Mouse (Mus musculus): Measurements from ENCODE around the gene Chsy1. TPM values are rescaled to one million over a fixed set of nuclear protein-coding genes. Genes with fewer than 3 reads are reported as not detected.

Gene Chsy1
- polyA plus RNA-seq, 1 experiment from 2014 or later, result 29.3 TPM

DNA sequence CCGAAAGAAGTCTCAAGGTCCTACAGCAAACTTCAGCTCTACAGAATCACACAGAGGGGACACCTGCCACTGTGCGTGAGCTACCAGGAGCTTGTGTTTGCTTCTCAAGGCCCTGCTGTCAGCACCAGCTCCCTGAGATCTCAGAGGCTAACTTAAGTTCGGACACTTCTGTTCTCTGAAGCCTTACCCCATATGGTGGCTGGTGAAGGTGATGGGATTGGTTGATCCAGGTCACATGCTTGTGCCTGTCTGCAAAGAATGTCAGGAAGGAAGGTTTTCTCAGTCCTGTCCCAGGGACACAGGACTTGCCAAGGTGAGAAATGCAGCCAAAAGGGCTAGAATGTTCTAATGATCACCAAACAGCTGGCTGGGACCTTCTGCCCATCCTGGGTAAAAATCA, 91.1 kb downstream of the Chsy1 start:
- peaks cover 4% of the 10 kb centered on the region; the same call in 1 of the 2 replicates for H3K4me1 ChIP-seq (ENCODE audit: control insufficient read depth, insufficient read depth, low read length)
- H3K27ac ChIP-seq (ENCODE audit: low read length), result no peak overlapping the region
- no peaks in the 10 kb centered on the region for H3K36me3 ChIP-seq (ENCODE audit: control insufficient read depth, insufficient read depth, low read length)
- no peaks in the 10 kb centered on the region; the same call in 1 of the 2 replicates for H3K9me3 ChIP-seq (ENCODE audit: control insufficient read depth, low read depth, low read length)
- WGBS, result 78% methylated on average over 3 of the region's 3 CpGs
- no peak overlapping the region for H3K4me3 ChIP-seq (ENCODE audit: low read depth, low read length)
- no peaks in the 10 kb centered on the region for H3K27me3 ChIP-seq (ENCODE audit: control insufficient read depth, insufficient read depth, low read length)
- H3K4me2 ChIP-seq (replicated peaks; ENCODE audit: low read depth, low read length), result no peak overlapping the region
- no peak overlapping the region for H3K9ac ChIP-seq (replicated peaks; ENCODE audit: low read depth, low read length)
- ATAC-seq (ENCODE audit: insufficient number of reproducible peaks, insufficient read depth, low FRiP score, low read depth), result no peak

DNA sequence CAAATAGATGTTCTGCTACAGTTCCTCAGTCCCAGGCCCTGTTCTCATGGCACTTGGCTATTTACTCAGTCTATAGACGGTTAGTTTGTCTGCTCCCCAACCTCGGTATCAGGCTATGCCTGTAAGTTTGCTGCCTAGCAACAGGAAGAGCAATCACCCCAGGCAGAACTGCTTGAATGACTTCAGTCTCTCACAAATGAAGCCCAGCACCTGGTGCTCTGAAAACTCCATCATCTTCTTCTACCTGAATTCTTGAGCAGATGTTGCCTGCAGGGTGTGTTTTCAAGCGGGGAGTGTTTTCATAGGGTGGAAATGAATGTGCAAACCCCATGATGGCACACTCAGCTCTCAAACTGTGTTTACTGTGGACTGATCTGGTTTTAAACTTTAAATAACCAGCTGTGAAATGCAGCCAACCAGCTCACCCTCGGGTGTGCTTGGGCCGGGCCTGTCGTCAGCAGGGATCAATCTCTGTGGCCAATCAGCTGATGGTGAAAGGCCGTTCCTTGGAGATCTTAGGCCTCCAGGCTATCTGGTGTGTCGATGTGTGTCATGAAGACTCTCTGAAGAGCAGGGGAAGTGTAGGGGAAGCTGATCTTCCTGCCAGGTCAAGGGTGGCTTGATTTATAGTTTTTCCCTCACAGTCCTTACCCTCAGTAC, 91.6 kb downstream of the Chsy1 start:
- H3K27ac ChIP-seq (ENCODE audit: low read length), result no peak overlapping the region
- 0 out of 2 replicates have a peak, but pooled peaks have one; percentile 21 for ATAC-seq (ENCODE audit: insufficient number of reproducible peaks, insufficient read depth, low FRiP score, low read depth)
- H3K4me3 ChIP-seq (ENCODE audit: low read depth, low read length), result no peak overlapping the region
- no peak overlapping the region for H3K4me2 ChIP-seq (replicated peaks; ENCODE audit: low read depth, low read length)
- H3K9ac ChIP-seq (replicated peaks; ENCODE audit: low read depth, low read length), result no peak overlapping the region
- H3K9me3 ChIP-seq (ENCODE audit: control insufficient read depth, low read depth, low read length), result no peaks in the 10 kb centered on the region; the same call in 1 of the 2 replicates
- peaks cover 4% of the 10 kb centered on the region; the same call in 1 of the 2 replicates for H3K4me1 ChIP-seq (ENCODE audit: control insufficient read depth, insufficient read depth, low read length)
- H3K36me3 ChIP-seq (ENCODE audit: control insufficient read depth, insufficient read depth, low read length), result no peaks in the 10 kb centered on the region
- no peaks in the 10 kb centered on the region for H3K27me3 ChIP-seq (ENCODE audit: control insufficient read depth, insufficient read depth, low read length)
- 36% methylated on average over 8 of the region's 8 CpGs for WGBS

DNA sequence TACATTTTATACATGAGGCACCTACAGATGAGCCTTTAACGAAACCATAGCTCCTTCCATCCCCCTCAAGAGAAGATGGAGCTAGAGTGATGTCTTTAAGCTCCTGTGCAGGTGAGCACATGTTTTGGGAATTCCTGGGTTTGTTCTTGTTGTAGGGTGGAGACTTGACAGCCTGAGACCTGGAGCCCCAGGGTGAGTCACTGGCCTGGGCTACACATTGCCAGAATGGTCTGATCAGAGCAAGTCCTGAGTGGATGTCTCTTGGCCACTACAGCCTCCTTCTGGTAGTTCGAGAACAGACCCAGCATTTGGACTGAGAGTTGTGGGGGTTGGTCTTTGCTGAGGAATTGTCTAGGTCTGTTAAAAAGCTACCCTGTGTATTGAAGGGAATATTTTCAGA, 92.3 kb downstream of the Chsy1 start:
- no peak for ATAC-seq (ENCODE audit: insufficient number of reproducible peaks, insufficient read depth, low FRiP score, low read depth)
- Histone ChIP-seq H3K4me1 (ENCODE audit: control insufficient read depth, insufficient read depth, low read length) (peaks cover 4% of the 10 kb centered on the region; the same call in 1 of the 2 replicates), H3K4me3 (ENCODE audit: low read depth, low read length) (no peak overlapping the region), H3K4me2 (replicated peaks; ENCODE audit: low read depth, low read length) (no peak overlapping the region), H3K27ac (ENCODE audit: low read length) (no peak overlapping the region), H3K36me3 (ENCODE audit: control insufficient read depth, insufficient read depth, low read length) (no peaks in the 10 kb centered on the region), H3K9ac (replicated peaks; ENCODE audit: low read depth, low read length) (no peak overlapping the region), H3K27me3 (ENCODE audit: control insufficient read depth, insufficient read depth, low read length) (no peaks in the 10 kb centered on the region), H3K9me3 (ENCODE audit: control insufficient read depth, low read depth, low read length) (no peaks in the 10 kb centered on the region; the same call in 1 of the 2 replicates)
- 85% methylated on average over 2 of the region's 2 CpGs for WGBS

DNA sequence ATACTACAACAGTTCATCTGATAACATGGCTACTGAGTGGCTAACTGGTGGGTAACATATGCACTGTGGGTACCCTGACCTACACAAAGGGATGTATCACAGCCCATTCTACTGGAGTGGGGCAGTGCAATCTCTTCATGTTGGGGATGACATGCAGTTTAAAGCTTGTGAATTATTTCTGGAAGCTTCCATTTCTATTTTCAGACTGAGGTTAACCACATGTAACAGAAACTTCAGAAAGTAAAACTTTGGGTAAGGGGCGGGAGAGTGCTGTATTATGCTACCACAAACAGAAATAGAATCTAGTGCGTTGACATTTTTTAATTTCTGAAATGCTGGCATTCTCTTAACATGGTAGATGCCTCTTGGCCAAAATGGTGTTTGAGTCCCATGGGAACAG, 100.6 kb downstream of the Chsy1 start:
- no peak for ATAC-seq (ENCODE audit: insufficient number of reproducible peaks, insufficient read depth, low FRiP score, low read depth)
- H3K36me3 ChIP-seq (ENCODE audit: control insufficient read depth, insufficient read depth, low read length), result no peaks in the 10 kb centered on the region
- no peak overlapping the region for H3K4me2 ChIP-seq (replicated peaks; ENCODE audit: low read depth, low read length)
- peaks cover 5% of the 10 kb centered on the region; the same call in 1 of the 2 replicates for H3K9me3 ChIP-seq (ENCODE audit: control insufficient read depth, low read depth, low read length)
- H3K27me3 ChIP-seq (ENCODE audit: control insufficient read depth, insufficient read depth, low read length), result no peaks in the 10 kb centered on the region
- 83% methylated on average over 2 of the region's 2 CpGs for WGBS
- H3K27ac ChIP-seq (ENCODE audit: low read length), result no peak overlapping the region
- no peak overlapping the region for H3K9ac ChIP-seq (replicated peaks; ENCODE audit: low read depth, low read length)
- H3K4me3 ChIP-seq (ENCODE audit: low read depth, low read length), result no peak overlapping the region
- no peaks in the 10 kb centered on the region for H3K4me1 ChIP-seq (ENCODE audit: control insufficient read depth, insufficient read depth, low read length)

DNA sequence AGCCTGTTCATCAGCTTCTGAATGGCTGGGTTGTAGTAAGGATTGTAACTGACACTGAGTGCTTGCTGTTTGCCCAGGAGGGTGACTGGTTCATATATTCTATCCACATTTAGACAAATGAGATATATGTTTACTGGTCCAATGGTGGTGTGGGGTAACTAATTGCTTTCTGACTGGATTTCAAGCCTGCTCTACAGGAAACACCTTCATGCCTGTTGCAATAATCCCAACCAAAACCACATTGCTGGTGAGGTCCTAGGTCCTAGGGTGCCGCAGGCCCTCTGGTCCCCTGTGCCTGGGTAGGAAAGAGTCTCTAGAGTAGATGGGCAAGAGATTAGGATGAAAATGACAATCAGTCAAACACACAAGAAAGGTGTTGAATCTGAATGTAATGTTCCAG, 103.6 kb downstream of the Chsy1 start:
- WGBS, result 91% methylated on average over 1 of the region's 1 CpGs
- Histone ChIP-seq H3K27me3 (ENCODE audit: control insufficient read depth, insufficient read depth, low read length) (no peaks in the 10 kb centered on the region), H3K4me2 (replicated peaks; ENCODE audit: low read depth, low read length) (no peak overlapping the region), H3K9ac (replicated peaks; ENCODE audit: low read depth, low read length) (no peak overlapping the region), H3K27ac (ENCODE audit: low read length) (no peak overlapping the region), H3K9me3 (ENCODE audit: control insufficient read depth, low read depth, low read length) (no peaks in the 10 kb centered on the region), H3K4me1 (ENCODE audit: control insufficient read depth, insufficient read depth, low read length) (peaks cover 4% of the 10 kb centered on the region; the same call in 1 of the 2 replicates), H3K36me3 (ENCODE audit: control insufficient read depth, insufficient read depth, low read length) (no peaks in the 10 kb centered on the region), H3K4me3 (ENCODE audit: low read depth, low read length) (no peak overlapping the region)
- no peak for ATAC-seq (ENCODE audit: insufficient number of reproducible peaks, insufficient read depth, low FRiP score, low read depth)

DNA sequence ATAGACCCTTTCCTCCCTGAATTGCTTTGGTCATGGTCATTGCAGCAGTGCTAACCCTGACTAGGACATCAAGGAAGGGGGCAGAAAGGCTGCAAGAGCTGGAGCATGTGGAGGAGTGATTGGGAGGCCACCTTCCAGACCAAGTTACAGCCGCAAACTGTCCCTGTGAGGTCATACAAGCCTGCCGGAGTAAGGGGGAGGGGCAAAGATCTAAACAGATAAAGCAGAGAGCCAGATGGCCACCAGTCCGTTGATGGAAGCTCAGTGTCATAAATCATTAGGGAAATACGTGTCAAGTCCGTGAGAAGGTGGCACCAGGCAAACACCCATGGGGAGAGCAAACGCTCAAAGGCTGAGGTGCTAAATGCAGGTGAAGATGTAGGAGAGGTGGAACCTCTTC, 105.2 kb downstream of the Chsy1 start:
- Histone ChIP-seq H3K4me1 (ENCODE audit: control insufficient read depth, insufficient read depth, low read length) (peaks cover 16% of the 10 kb centered on the region; the same call in 1 of the 2 replicates), H3K4me3 (ENCODE audit: low read depth, low read length) (no peak overlapping the region), H3K9ac (replicated peaks; ENCODE audit: low read depth, low read length) (no peak overlapping the region), H3K27ac (ENCODE audit: low read length) (no peak overlapping the region), H3K9me3 (ENCODE audit: control insufficient read depth, low read depth, low read length) (no peaks in the 10 kb centered on the region), H3K36me3 (ENCODE audit: control insufficient read depth, insufficient read depth, low read length) (no peaks in the 10 kb centered on the region), H3K4me2 (replicated peaks; ENCODE audit: low read depth, low read length) (no peak overlapping the region), H3K27me3 (ENCODE audit: control insufficient read depth, insufficient read depth, low read length) (no peaks in the 10 kb centered on the region)
- no peak for ATAC-seq (ENCODE audit: insufficient number of reproducible peaks, insufficient read depth, low FRiP score, low read depth)
- WGBS, result 35% methylated on average over 6 of the region's 6 CpGs

DNA sequence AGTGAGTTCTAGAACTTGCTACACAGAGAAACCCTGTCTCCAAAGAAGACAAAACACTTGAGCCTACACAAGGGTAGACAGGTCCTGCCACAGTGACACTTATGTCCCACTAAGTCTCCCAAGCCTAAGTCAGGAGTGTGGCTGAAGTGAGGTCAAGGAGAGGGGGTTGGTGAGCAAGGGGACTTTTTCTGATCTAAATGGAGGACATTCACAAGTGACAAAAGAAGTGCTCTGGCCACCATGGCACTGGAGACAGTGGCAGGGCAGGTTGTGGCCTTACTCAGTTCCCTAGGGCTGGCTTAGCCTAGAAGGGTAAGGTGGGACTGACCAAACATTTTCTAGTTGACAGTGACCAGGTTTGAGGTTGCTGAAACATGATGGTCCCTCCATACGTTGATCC, 106.6 kb downstream of the Chsy1 start:
- Histone ChIP-seq H3K27me3 (ENCODE audit: control insufficient read depth, insufficient read depth, low read length) (no peaks in the 10 kb centered on the region), H3K4me3 (ENCODE audit: low read depth, low read length) (no peak overlapping the region), H3K36me3 (ENCODE audit: control insufficient read depth, insufficient read depth, low read length) (no peaks in the 10 kb centered on the region), H3K27ac (ENCODE audit: low read length) (no peak overlapping the region), H3K9me3 (ENCODE audit: control insufficient read depth, low read depth, low read length) (no peaks in the 10 kb centered on the region), H3K4me1 (ENCODE audit: control insufficient read depth, insufficient read depth, low read length) (peaks cover 16% of the 10 kb centered on the region; the same call in 1 of the 2 replicates), H3K4me2 (replicated peaks; ENCODE audit: low read depth, low read length) (no peak overlapping the region), H3K9ac (replicated peaks; ENCODE audit: low read depth, low read length) (no peak overlapping the region)
- ATAC-seq (ENCODE audit: insufficient number of reproducible peaks, insufficient read depth, low FRiP score, low read depth), result no peak
- WGBS, result 88% methylated on average over 1 of the region's 1 CpGs

DNA sequence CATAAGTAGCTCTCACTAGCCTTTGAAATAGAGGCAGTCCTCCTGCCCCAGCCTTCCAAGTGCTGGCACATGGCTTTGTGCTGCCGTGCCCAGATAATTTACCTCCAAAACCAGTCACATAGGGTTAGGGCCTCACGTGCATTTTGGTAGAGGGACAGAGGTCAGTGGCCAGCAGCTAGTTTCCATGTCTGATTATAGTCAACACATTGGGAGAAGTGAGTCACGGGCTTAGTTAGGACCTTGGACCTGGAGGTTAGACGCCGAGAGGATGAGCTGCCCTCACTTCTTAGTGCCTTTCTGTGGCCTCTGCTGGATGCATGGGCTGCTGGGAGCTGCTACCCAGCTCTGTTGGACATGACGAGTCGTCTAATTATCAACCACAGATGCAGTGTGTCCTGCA, 107.7 kb downstream of the Chsy1 start:
- ATAC-seq (ENCODE audit: insufficient number of reproducible peaks, insufficient read depth, low FRiP score, low read depth), result no peak
- no peaks in the 10 kb centered on the region for H3K36me3 ChIP-seq (ENCODE audit: control insufficient read depth, insufficient read depth, low read length)
- no peak overlapping the region for H3K4me3 ChIP-seq (ENCODE audit: low read depth, low read length)
- H3K27me3 ChIP-seq (ENCODE audit: control insufficient read depth, insufficient read depth, low read length), result no peaks in the 10 kb centered on the region
- H3K9me3 ChIP-seq (ENCODE audit: control insufficient read depth, low read depth, low read length), result no peaks in the 10 kb centered on the region
- H3K9ac ChIP-seq (replicated peaks; ENCODE audit: low read depth, low read length), result no peak overlapping the region
- H3K27ac ChIP-seq (ENCODE audit: low read length), result no peak overlapping the region
- WGBS, result 87% methylated on average over 7 of the region's 7 CpGs
- peaks cover 16% of the 10 kb centered on the region; the same call in 1 of the 2 replicates for H3K4me1 ChIP-seq (ENCODE audit: control insufficient read depth, insufficient read depth, low read length)
- no peak overlapping the region for H3K4me2 ChIP-seq (replicated peaks; ENCODE audit: low read depth, low read length)

Measured in stomach, embryonic 14.5 days (tissue).